In genomic region chr3:76008564-76009183, GRCm38 (mm10) we compare ENCODE assay signal across 8 mouse cellular contexts. TPM values are rescaled to one million over a fixed set of nuclear protein-coding genes. Genes with fewer than 3 reads are reported as not detected.
DNase-seq lines count a peak whose midpoint lies in the region; ATAC-seq and TF ChIP-seq lines count a peak whose summit lies in the region.

No protein-coding gene starts in this region.

- H3K4me1 ChIP-seq in neural tube, embryonic 11.5 days (ENCODE audit: control insufficient read depth, insufficient read depth, low read length): no peaks in the 10 kb centered on the region
- no peaks in the 10 kb centered on the region for H3K4me1 ChIP-seq in hindbrain, embryonic 16.5 days (ENCODE audit: control insufficient read depth, insufficient read depth, low read depth, low read length)
- H3K4me1 ChIP-seq in limb, embryonic 14.5 days (ENCODE audit: control insufficient read depth, insufficient read depth, low read length): no peaks in the 10 kb centered on the region
- no peaks in the 10 kb centered on the region for H3K4me1 ChIP-seq in intestine, embryonic 16.5 days (ENCODE audit: control insufficient read depth, insufficient read depth, low read length)

- H3K27me3 ChIP-seq in neural tube, embryonic 11.5 days (ENCODE audit: control insufficient read depth, insufficient read depth, low read length): no peaks in the 10 kb centered on the region
- no peaks in the 10 kb centered on the region for H3K27me3 ChIP-seq in hindbrain, embryonic 16.5 days (replicated peaks; ENCODE audit: control insufficient read depth, insufficient read depth, low read length)
- H3K27me3 ChIP-seq in limb, embryonic 14.5 days (ENCODE audit: control insufficient read depth, insufficient read depth, low read length): no peaks in the 10 kb centered on the region
- no peaks in the 10 kb centered on the region for H3K27me3 ChIP-seq in intestine, embryonic 16.5 days (replicated peaks; ENCODE audit: control insufficient read depth, insufficient read depth, low read length)

- no peak overlapping the region for H3K4me2 ChIP-seq in neural tube, embryonic 11.5 days (ENCODE audit: low read depth)
- H3K4me2 ChIP-seq in hindbrain, embryonic 16.5 days (ENCODE audit: low read length): no peak overlapping the region
- no peak overlapping the region for H3K4me2 ChIP-seq in limb, embryonic 14.5 days (replicated peaks; ENCODE audit: low read depth, low read length, severe bottlenecking)
- no peak overlapping the region for H3K4me2 ChIP-seq in intestine, embryonic 16.5 days (ENCODE audit: low read depth, low read length)

- 25% methylated on average over 3 of the region's 3 CpGs for WGBS in neural tube, embryonic 11.5 days
- WGBS in hindbrain, embryonic 16.5 days: 24% methylated on average over 3 of the region's 3 CpGs
- 17% methylated on average over 3 of the region's 3 CpGs for WGBS in limb, embryonic 14.5 days
- WGBS in intestine, embryonic 16.5 days: 32% methylated on average over 3 of the region's 3 CpGs

- no peak for TF ChIP-seq POLR2A in limb, embryonic 14.5 days (IDR thresholded peaks at IDR 0.05; ENCODE audit: borderline replicate concordance, extremely low read depth, insufficient read depth, insufficient read length)

- ATAC-seq in neural tube, embryonic 11.5 days (ENCODE audit: insufficient read depth, low FRiP score, low TSS enrichment): peak; percentile 35; the same call in 1 of the 2 replicates
- peak; percentile 80 for ATAC-seq in hindbrain, embryonic 16.5 days
- ATAC-seq in limb, embryonic 14.5 days (ENCODE audit: low FRiP score, low read depth): no peak
- ATAC-seq in intestine, embryonic 16.5 days: no peak; the same call in 1 of the 2 replicates

- no peak overlapping the region for H3K4me3 ChIP-seq in neural tube, embryonic 11.5 days (ENCODE audit: low read depth, low read length)
- no peak overlapping the region for H3K4me3 ChIP-seq in hindbrain, embryonic 16.5 days (ENCODE audit: low read length)
- H3K4me3 ChIP-seq in limb, embryonic 14.5 days (replicated peaks; ENCODE audit: low read length): no peak overlapping the region
- no peak overlapping the region for H3K4me3 ChIP-seq in intestine, embryonic 16.5 days (ENCODE audit: low read length)

- peak; percentile 15 for DNase-seq in neural tube, embryonic 11.5 days (ENCODE audit: low spot score)
- no peak for DNase-seq in neural tube, embryonic 10.5 days (ENCODE audit: extremely low spot score, low spot score)
- peak; percentile 54 for DNase-seq in ZHBTc4 (ENCODE audit: low read depth, low spot score)
- DNase-seq in embryo, embryonic 11 days: peak; percentile 65
- peak; percentile 35 for DNase-seq in limb, embryonic 14.5 days (ENCODE audit: low spot score)
- peak; percentile 35 to 51 for DNase-seq in right cerebral cortex, postnatal 10 days (ENCODE audit: low spot score in 2 of 2)

- H3K9ac ChIP-seq in neural tube, embryonic 11.5 days (ENCODE audit: low read length): no peak overlapping the region
- no peak overlapping the region for H3K9ac ChIP-seq in hindbrain, embryonic 16.5 days (ENCODE audit: low read depth, low read length)
- H3K9ac ChIP-seq in limb, embryonic 14.5 days (ENCODE audit: low read depth, low read length, severe bottlenecking): no peak overlapping the region
- H3K9ac ChIP-seq in intestine, embryonic 16.5 days (ENCODE audit: low read depth, low read length): no peak overlapping the region

- no peak overlapping the region for H3K27ac ChIP-seq in neural tube, embryonic 11.5 days (ENCODE audit: low read depth, low read length)
- no peak overlapping the region for H3K27ac ChIP-seq in hindbrain, embryonic 16.5 days (ENCODE audit: low read depth, low read length)
- no peak overlapping the region for H3K27ac ChIP-seq in limb, embryonic 14.5 days (replicated peaks; ENCODE audit: low read depth, low read length)
- H3K27ac ChIP-seq in intestine, embryonic 16.5 days (ENCODE audit: low read length): no peak overlapping the region

- H3K36me3 ChIP-seq in neural tube, embryonic 11.5 days (ENCODE audit: control insufficient read depth, insufficient read depth, low read length): no peaks in the 10 kb centered on the region
- H3K36me3 ChIP-seq in hindbrain, embryonic 16.5 days (ENCODE audit: control insufficient read depth, insufficient read depth, low read length): no peaks in the 10 kb centered on the region
- H3K36me3 ChIP-seq in limb, embryonic 14.5 days (ENCODE audit: control insufficient read depth, insufficient read depth, low read length): no peaks in the 10 kb centered on the region
- H3K36me3 ChIP-seq in intestine, embryonic 16.5 days (ENCODE audit: control insufficient read depth, insufficient read depth, low read length): no peaks in the 10 kb centered on the region

- no peaks in the 10 kb centered on the region for H3K9me3 ChIP-seq in neural tube, embryonic 11.5 days (ENCODE audit: control insufficient read depth, low read length)
- no peaks in the 10 kb centered on the region for H3K9me3 ChIP-seq in hindbrain, embryonic 16.5 days (ENCODE audit: control insufficient read depth, low read length)
- H3K9me3 ChIP-seq in limb, embryonic 14.5 days (ENCODE audit: control insufficient read depth, low read length): 0 out of 2 replicates have a peak, but pooled peaks cover under 1% of the 10 kb centered on the region
- no peaks in the 10 kb centered on the region; the same call in 1 of the 2 replicates for H3K9me3 ChIP-seq in intestine, embryonic 16.5 days (ENCODE audit: control insufficient read depth, low read length)

RNA-seq across cellular contexts. Expression of gene Golim4, which starts 51.9 kb away (rescaled TPM):
- polyA plus RNA-seq in neural tube, embryonic 11.5 days (2014; fragmentation: Nextera tagmentation; extraction: Ambion mirVana): 38.9 and 41.9 TPM in 2 replicates
- 20.5 and 23.7 TPM in 2 replicates for polyA plus RNA-seq in hindbrain, embryonic 16.5 days (2015; fragmentation: Nextera tagmentation; extraction: Ambion mirVana)
- polyA plus RNA-seq in limb, embryonic 14.5 days (2012; rRNA removed): 60.6 and 68.0 TPM in 2 replicates
- 44.2 and 51.0 TPM in 2 replicates for polyA plus RNA-seq in limb, embryonic 14.5 days (2014; fragmentation: Nextera tagmentation; extraction: Ambion mirVana)
- 34.5 and 40.2 TPM in 2 replicates for polyA plus RNA-seq in intestine, embryonic 16.5 days (2015; fragmentation: Nextera tagmentation; extraction: Ambion mirVana)

Comparison
In these comparisons a context has a peak if more than half of its experiments do, and no peak if none do; other contexts are left out.
1. ATAC-seq: peak in neural tube, embryonic 11.5 days (single experiment) and hindbrain, embryonic 16.5 days (single experiment); none in limb, embryonic 14.5 days (single experiment) and intestine, embryonic 16.5 days (single experiment).